19 mouse cellular contexts compared by ENCODE assay signal in the genomic region with DNA sequence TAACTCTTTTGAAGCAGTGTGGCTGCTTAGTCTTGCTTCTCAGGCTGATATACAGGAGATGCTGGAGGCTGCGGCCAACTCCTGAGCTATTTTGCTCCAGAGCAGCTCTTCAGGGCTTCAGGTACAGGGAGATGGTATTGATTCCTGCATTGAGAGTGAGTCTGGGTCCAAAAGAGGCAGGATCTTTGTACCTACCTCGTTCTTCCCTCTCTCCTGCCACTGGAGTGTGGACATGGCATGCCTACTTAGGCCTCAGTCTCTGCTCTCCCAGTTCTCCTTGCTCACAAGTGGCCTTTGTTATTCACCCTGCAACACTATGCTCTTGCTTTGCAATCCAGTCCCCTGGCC.
DNase-seq lines count a peak whose midpoint lies in the region; ATAC-seq lines count a peak whose summit lies in the region.
"Had no signal": no experiment of that assay in that cellular context is flagged by ENCODE, and none has a peak within 500 bp of the region (broad histone marks: within the 10 kb centered on the region; RNA-seq: fewer than 3 reads in every experiment).

No protein-coding gene starts in this region.

- H3K4me1 ChIP-seq in hindbrain, embryonic 12.5 days = peaks cover 26% of the 10 kb centered on the region
- H3K4me1 ChIP-seq in hindbrain, embryonic 13.5 days (replicated peaks) = peaks cover 25% of the 10 kb centered on the region
- peaks cover 29% of the 10 kb centered on the region for H3K4me1 ChIP-seq in embryonic facial prominence, embryonic 13.5 days
- peaks cover 24% of the 10 kb centered on the region for H3K4me1 ChIP-seq in forebrain, embryonic 14.5 days (ENCODE audit: control insufficient read depth, insufficient read depth, low read length)
- H3K4me1 ChIP-seq in midbrain, embryonic 14.5 days (ENCODE audit: control insufficient read depth, insufficient read depth, low read length) = peaks cover 13% of the 10 kb centered on the region
- H3K4me1 ChIP-seq: lung, embryonic 15.5 days had no signal

- H3K36me3 ChIP-seq in hindbrain, embryonic 12.5 days = no peaks in the 10 kb centered on the region
- H3K36me3 ChIP-seq in hindbrain, embryonic 13.5 days = no peaks in the 10 kb centered on the region
- H3K36me3 ChIP-seq in embryonic facial prominence, embryonic 13.5 days = no peaks in the 10 kb centered on the region
- no peaks in the 10 kb centered on the region for H3K36me3 ChIP-seq in forebrain, embryonic 14.5 days (ENCODE audit: control insufficient read depth, insufficient read depth, low read length)
- no peaks in the 10 kb centered on the region for H3K36me3 ChIP-seq in midbrain, embryonic 14.5 days (ENCODE audit: control insufficient read depth, insufficient read depth, low read length)
- H3K36me3 ChIP-seq: hindbrain, embryonic 15.5 days; kidney, embryonic 15.5 days; lung, embryonic 15.5 days had no signal

- no peaks in the 10 kb centered on the region for H3K9me3 ChIP-seq in hindbrain, embryonic 12.5 days (replicated peaks)
- H3K9me3 ChIP-seq in hindbrain, embryonic 13.5 days = no peaks in the 10 kb centered on the region
- H3K9me3 ChIP-seq in embryonic facial prominence, embryonic 13.5 days = no peaks in the 10 kb centered on the region
- H3K9me3 ChIP-seq in forebrain, embryonic 14.5 days (replicated peaks; ENCODE audit: control insufficient read depth, low read length) = no peaks in the 10 kb centered on the region
- no peaks in the 10 kb centered on the region for H3K9me3 ChIP-seq in midbrain, embryonic 14.5 days (ENCODE audit: control insufficient read depth, low read length)
- H3K9me3 ChIP-seq: hindbrain, embryonic 15.5 days; kidney, embryonic 15.5 days; lung, embryonic 15.5 days had no signal

- H3K4me3 ChIP-seq in hindbrain, embryonic 12.5 days = no peak overlapping the region
- no peak overlapping the region for H3K4me3 ChIP-seq in hindbrain, embryonic 13.5 days
- no peak overlapping the region for H3K4me3 ChIP-seq in embryonic facial prominence, embryonic 13.5 days
- H3K4me3 ChIP-seq in forebrain, embryonic 14.5 days (ENCODE audit: low read depth, low read length) = no peak overlapping the region
- H3K4me3 ChIP-seq in midbrain, embryonic 14.5 days (replicated peaks; ENCODE audit: low read depth, low read length) = no peak overlapping the region
- H3K4me3 ChIP-seq: hindbrain, embryonic 15.5 days; kidney, embryonic 15.5 days; left cerebral cortex, adult 2 months; lung, embryonic 15.5 days had no signal

- no peak for DNase-seq in forebrain, embryonic 14.5 days (ENCODE audit: low spot score)
- no peak for DNase-seq in midbrain, embryonic 14.5 days
- no peak for DNase-seq in cerebellum, postnatal 36 days
- no peak for DNase-seq in thymus, postnatal 36 days
- DNase-seq: adrenal gland, postnatal 10 days; cerebellum, adult 9-11 months; gastrocnemius, postnatal 14 days; kidney, postnatal 4 days had no signal

- H3K27ac ChIP-seq in hindbrain, embryonic 12.5 days = 0 out of 2 replicates have a peak overlapping the region, but pooled peaks have one; percentile 25
- no peak overlapping the region; the same call in 1 of the 2 replicates for H3K27ac ChIP-seq in hindbrain, embryonic 13.5 days
- H3K27ac ChIP-seq in embryonic facial prominence, embryonic 13.5 days = peak overlapping the region; percentile 66; the same call in 1 of the 2 replicates
- peak overlapping the region; percentile 2; the same call in 1 of the 2 replicates for H3K27ac ChIP-seq in forebrain, embryonic 14.5 days (ENCODE audit: low read depth, low read length)
- H3K27ac ChIP-seq in midbrain, embryonic 14.5 days (replicated peaks; ENCODE audit: low read depth, low read length) = 0 out of 2 replicates have a peak overlapping the region, but pooled peaks have one; percentile 3
- H3K27ac ChIP-seq: hindbrain, embryonic 15.5 days; kidney, embryonic 15.5 days; left cerebral cortex, adult 2 months; liver, embryonic 14.5 days; lung, embryonic 15.5 days; macrophage; stomach, postnatal 0 days had no signal

- ATAC-seq in hindbrain, embryonic 12.5 days (ENCODE audit: low FRiP score) = peak; percentile 26; the same call in 1 of the 2 replicates
- ATAC-seq in hindbrain, embryonic 13.5 days (ENCODE audit: low FRiP score) = no peak; the same call in 1 of the 2 replicates
- ATAC-seq in embryonic facial prominence, embryonic 13.5 days (ENCODE audit: insufficient number of reproducible peaks, insufficient read depth, low FRiP score, low TSS enrichment, low read depth) = no peak
- no peak for ATAC-seq in forebrain, embryonic 14.5 days
- no peak for ATAC-seq in midbrain, embryonic 14.5 days (ENCODE audit: low FRiP score, low TSS enrichment)
- ATAC-seq: intestine, postnatal 0 days had no signal

- WGBS in hindbrain, embryonic 12.5 days = 51% methylated on average over 2 of the region's 2 CpGs
- WGBS in hindbrain, embryonic 13.5 days = 73% methylated on average over 2 of the region's 2 CpGs
- 24% methylated on average over 2 of the region's 2 CpGs for WGBS in embryonic facial prominence, embryonic 13.5 days
- WGBS in forebrain, embryonic 14.5 days = 39% methylated on average over 2 of the region's 2 CpGs
- 45% methylated on average over 2 of the region's 2 CpGs for WGBS in midbrain, embryonic 14.5 days

- 0 out of 2 replicates have a peak, but pooled peaks cover 4% of the 10 kb centered on the region for H3K27me3 ChIP-seq in hindbrain, embryonic 12.5 days
- H3K27me3 ChIP-seq in hindbrain, embryonic 13.5 days = 0 out of 2 replicates have a peak, but pooled peaks cover 8% of the 10 kb centered on the region
- H3K27me3 ChIP-seq in embryonic facial prominence, embryonic 13.5 days = no peaks in the 10 kb centered on the region
- H3K27me3 ChIP-seq in forebrain, embryonic 14.5 days (replicated peaks; ENCODE audit: control insufficient read depth, insufficient read depth, low read length) = no peaks in the 10 kb centered on the region
- H3K27me3 ChIP-seq in midbrain, embryonic 14.5 days (ENCODE audit: control insufficient read depth, insufficient read depth, low read length) = no peaks in the 10 kb centered on the region
- H3K27me3 ChIP-seq: hindbrain, embryonic 15.5 days; kidney, embryonic 15.5 days; lung, embryonic 15.5 days had no signal

- no peak overlapping the region for H3K4me2 ChIP-seq in hindbrain, embryonic 12.5 days (replicated peaks)
- no peak overlapping the region for H3K4me2 ChIP-seq in hindbrain, embryonic 13.5 days
- H3K4me2 ChIP-seq in embryonic facial prominence, embryonic 13.5 days = no peak overlapping the region
- no peak overlapping the region for H3K4me2 ChIP-seq in forebrain, embryonic 14.5 days (ENCODE audit: low read length)
- no peak overlapping the region for H3K4me2 ChIP-seq in midbrain, embryonic 14.5 days (ENCODE audit: low read length)
- H3K4me2 ChIP-seq: hindbrain, embryonic 15.5 days; kidney, embryonic 15.5 days; lung, embryonic 15.5 days had no signal

- H3K9ac ChIP-seq in hindbrain, embryonic 12.5 days = no peak overlapping the region
- no peak overlapping the region for H3K9ac ChIP-seq in hindbrain, embryonic 13.5 days
- H3K9ac ChIP-seq in embryonic facial prominence, embryonic 13.5 days = no peak overlapping the region
- no peak overlapping the region for H3K9ac ChIP-seq in forebrain, embryonic 14.5 days (ENCODE audit: low read length)
- H3K9ac ChIP-seq in midbrain, embryonic 14.5 days (replicated peaks; ENCODE audit: low read length) = no peak overlapping the region
- H3K9ac ChIP-seq: hindbrain, embryonic 15.5 days; kidney, embryonic 15.5 days; liver, embryonic 14.5 days; lung, embryonic 15.5 days had no signal
